Mouse (Mus musculus): Measurements from ENCODE around the gene Tsen54.

DNA sequence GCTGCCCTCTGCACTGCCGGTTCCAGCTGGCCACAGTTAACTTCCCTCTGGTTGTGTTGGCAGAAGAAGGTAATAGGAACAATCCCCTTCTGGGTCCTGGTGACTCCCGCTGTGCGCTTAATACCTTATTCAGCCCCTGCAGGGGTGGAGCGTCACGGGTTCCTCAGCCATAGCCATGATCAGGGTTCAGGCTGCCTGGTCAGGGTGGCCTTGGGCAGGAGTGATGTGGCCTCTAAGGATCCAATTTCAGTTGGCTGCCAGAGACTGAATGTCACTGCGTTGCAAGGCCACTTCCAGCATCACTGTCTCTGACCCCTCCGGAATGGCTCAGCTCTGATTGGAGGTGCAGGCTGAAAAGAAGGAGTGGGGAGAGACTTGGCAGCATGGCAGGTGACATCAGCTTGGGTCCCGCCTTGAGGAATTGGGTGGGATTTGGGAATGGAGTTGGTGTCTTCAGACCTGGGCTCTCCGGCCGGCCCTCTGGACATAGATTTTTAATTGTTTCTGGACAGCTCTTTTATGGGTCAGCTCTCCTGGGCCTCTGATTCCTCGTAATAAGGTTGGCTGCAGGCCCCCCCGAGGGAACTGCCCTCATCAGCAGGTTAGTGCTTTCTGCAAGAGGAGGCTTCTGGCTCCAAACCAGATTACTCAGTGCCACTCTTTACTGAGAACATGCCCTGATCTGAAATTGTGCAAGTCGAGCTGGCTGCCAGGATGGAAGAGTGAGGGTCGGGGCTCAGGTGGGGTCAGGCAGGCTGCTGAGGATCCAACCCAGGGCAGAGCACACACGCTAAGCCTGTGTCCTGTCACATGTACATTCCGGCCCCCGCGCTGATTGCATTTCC lies 38.5 kb upstream of the Tsen54 start:
- TF ChIP-seq GATA1 (IDR thresholded peaks at IDR 0.05; ENCODE audit: low read length) (no peak), TAL1 (IDR thresholded peaks at IDR 0.05; ENCODE audit: low read length) (no peak)

Data from erythroblast, embryonic 14.5 days (primary cell).